Mouse (Mus musculus) heart, embryonic 13.5 days (tissue): Measurements from ENCODE around the gene Eif2b1. TPM values are rescaled to one million over a fixed set of nuclear protein-coding genes. Genes with fewer than 3 reads are reported as not detected.
A peak's percentile ranks its signal among the peaks of the same experiment; 100 is the strongest.

ENCODE experiments used
- ATAC-seq: fragments of 200-750 bp; cut with Nextera tagmentation; 2 replicates; pipeline ENCODE4 v1.8.0; 2017; ENCODE audit warnings: moderate TSS enrichment; ENCODE audit not compliant: insufficient number of reproducible peaks, low FRiP score, low TSS enrichment; ENCODE audit errors: extremely low read depth
- H3K27ac ChIP-seq: fragments of 300-500 bp; sonication (generic); replicated peaks from 2 replicates; pipeline ENCODE4 v1.5.1; 2015; ENCODE audit warnings: moderate library complexity, mild to moderate bottlenecking, inconsistent platforms
- H3K27me3 ChIP-seq: fragments of 300-500 bp; sonication (generic); replicated peaks from 2 replicates; pipeline ENCODE4 v1.6.1; 2015; ENCODE audit warnings: mild to moderate bottlenecking, inconsistent platforms
- H3K36me3 ChIP-seq: fragments of 300-500 bp; sonication (generic); 2 replicates; pipeline ENCODE4 v1.6.1; 2015; ENCODE audit warnings: mild to moderate bottlenecking, inconsistent platforms
- H3K4me1 ChIP-seq: fragments of 300-500 bp; sonication (generic); 2 replicates; pipeline ENCODE4 v1.6.1; 2015; ENCODE audit warnings: inconsistent platforms
- H3K4me2 ChIP-seq: fragments of 300-500 bp; sonication (generic); 2 replicates; pipeline ENCODE4 v1.6.1; 2015; ENCODE audit warnings: inconsistent platforms, mild to moderate bottlenecking, moderate library complexity
- H3K4me3 ChIP-seq: fragments of 300-500 bp; sonication (generic); 2 replicates; pipeline ENCODE4 v1.5.1; 2015; ENCODE audit warnings: moderate library complexity, mild to moderate bottlenecking, inconsistent platforms
- H3K9ac ChIP-seq: fragments of 300-500 bp; sonication (generic); 2 replicates; pipeline ENCODE4 v1.6.1; 2015; ENCODE audit warnings: inconsistent platforms, mild to moderate bottlenecking, moderate library complexity
- H3K9me3 ChIP-seq: fragments of 300-500 bp; sonication (generic); 2 replicates; pipeline ENCODE4 v1.6.1; 2016; ENCODE audit warnings: inconsistent platforms
- WGBS: fragments of 180-500 bp; shearing (Covaris S2); methylation state at CpG from one replicate; pipeline ENCODE4 v1.1.7; 2015; ENCODE audit warnings: mixed read lengths; 5-methylcytosine and 5-hydroxymethylcytosine counted together
- polyA plus RNA-seq: library from polyadenylated mRNA; unstranded; fragments of >200 nt; fragmentation: Nextera tagmentation; extraction: Ambion mirVana; gene quantifications from 2 replicates; pipeline ENCODE4 v1.2.1, GENCODE M21; 2015

The Eif2b1 gene
- polyA plus RNA-seq, 1 experiment from 2014 or later, result 60.8 TPM

- Histone ChIP-seq H3K27me3 (no peaks in the 10 kb centered on the region), H3K9ac (peak overlapping the region; percentile 96), H3K9me3 (no peaks in the 10 kb centered on the region), H3K4me3 (peak overlapping the region; percentile 98), H3K4me2 (peak overlapping the region; percentile 83), H3K4me1 (peaks cover 25% of the 10 kb centered on the region), H3K36me3 (peaks cover 42% of the 10 kb centered on the region), H3K27ac (peak overlapping the region; percentile 90)
- 6% methylated on average over 8 of the region's 8 CpGs for WGBS
- ATAC-seq, result no peak
These were observed 37.3 kb downstream of the Eif2b1 start for GRCm38 (mm10) chr5:124541602-124541973.

- Histone ChIP-seq H3K4me3 (peak overlapping the region; percentile 98), H3K9ac (peak overlapping the region; percentile 96), H3K4me2 (peak overlapping the region; percentile 83), H3K4me1 (peaks cover 27% of the 10 kb centered on the region), H3K36me3 (peaks cover 37% of the 10 kb centered on the region), H3K27me3 (no peaks in the 10 kb centered on the region), H3K27ac (peak overlapping the region; percentile 90), H3K9me3 (no peaks in the 10 kb centered on the region)
- ATAC-seq, result peak; percentile 73
- under 1% methylated on average over 81 of the region's 89 CpGs for WGBS
These were observed 37.9 kb downstream of the Eif2b1 start for GRCm38 (mm10) chr5:124540905-124541601.

GRCm38 (mm10) chr5:124540383-124540786 lies 38.5 kb downstream of the Eif2b1 start, which contains the start of gene Tmed2:
TSS of gene Tmed2 (plus strand) at chr5:124540695.
- H3K9me3 ChIP-seq, result no peaks in the 10 kb centered on the region
- ATAC-seq, result peak; percentile 91
- WGBS, result under 1% methylated on average over 35 of the region's 35 CpGs
- peak within 1 kb of the TSS; percentile 98 for H3K4me3 ChIP-seq
- H3K27me3 ChIP-seq, result no peaks in the 10 kb centered on the region
- peaks cover 27% of the 10 kb centered on the region for H3K4me1 ChIP-seq
- peak within 1 kb of the TSS; percentile 96 for H3K9ac ChIP-seq
- H3K36me3 ChIP-seq, result peaks cover 30% of the 10 kb centered on the region
- H3K27ac ChIP-seq, result peak within 1 kb of the TSS; percentile 90
- peak within 1 kb of the TSS; percentile 83 for H3K4me2 ChIP-seq

- Histone ChIP-seq H3K4me2 (peak overlapping the region; percentile 65), H3K36me3 (peaks cover 25% of the 10 kb centered on the region), H3K27ac (peak overlapping the region; percentile 90; the same call in 1 of the 2 replicates), H3K9ac (peak overlapping the region; percentile 96), H3K4me3 (peak overlapping the region; percentile 98), H3K4me1 (peaks cover 27% of the 10 kb centered on the region), H3K9me3 (no peaks in the 10 kb centered on the region), H3K27me3 (no peaks in the 10 kb centered on the region)
- 72% methylated on average over 4 of the region's 4 CpGs for WGBS
- ATAC-seq, result no peak
These were observed 39.0 kb downstream of the Eif2b1 start for GRCm38 (mm10) chr5:124539905-124540304.

- Histone ChIP-seq H3K9ac (no peak overlapping the region), H3K27me3 (no peaks in the 10 kb centered on the region), H3K9me3 (no peaks in the 10 kb centered on the region), H3K4me3 (no peak overlapping the region), H3K4me1 (peaks cover 26% of the 10 kb centered on the region), H3K36me3 (peaks cover 17% of the 10 kb centered on the region), H3K27ac (no peak overlapping the region), H3K4me2 (no peak overlapping the region)
- 79% methylated on average over 16 of the region's 16 CpGs for WGBS
- no peak for ATAC-seq
These were observed 39.8 kb downstream of the Eif2b1 start for GRCm38 (mm10) chr5:124538813-124539792.

GRCm38 (mm10) chr5:124536776-124537175 lies 42.2 kb downstream of the Eif2b1 start:
- H3K27ac ChIP-seq, result peak overlapping the region; percentile 61
- peak overlapping the region; percentile 31 for H3K4me3 ChIP-seq
- peak overlapping the region; percentile 61 for H3K4me2 ChIP-seq
- H3K9ac ChIP-seq, result peak overlapping the region; percentile 78
- H3K27me3 ChIP-seq, result no peaks in the 10 kb centered on the region
- H3K36me3 ChIP-seq, result no peaks in the 10 kb centered on the region
- ATAC-seq, result no peak
- H3K9me3 ChIP-seq, result no peaks in the 10 kb centered on the region
- WGBS, result 4% methylated on average over 17 of the region's 17 CpGs
- peaks cover 22% of the 10 kb centered on the region for H3K4me1 ChIP-seq

GRCm38 (mm10) chr5:124535016-124535415 lies 43.9 kb downstream of the Eif2b1 start:
- H3K9ac ChIP-seq, result no peak overlapping the region; the same call in 1 of the 2 replicates
- peaks cover 28% of the 10 kb centered on the region for H3K4me1 ChIP-seq
- H3K9me3 ChIP-seq, result no peaks in the 10 kb centered on the region
- no peaks in the 10 kb centered on the region for H3K36me3 ChIP-seq
- no peak for ATAC-seq
- 43% methylated on average over 5 of the region's 5 CpGs for WGBS
- H3K27me3 ChIP-seq, result no peaks in the 10 kb centered on the region
- no peak overlapping the region for H3K4me3 ChIP-seq
- H3K4me2 ChIP-seq, result no peak overlapping the region
- no peak overlapping the region for H3K27ac ChIP-seq

GRCm38 (mm10) chr5:124532451-124532850 lies 46.5 kb downstream of the Eif2b1 start:
- 33% methylated on average over 7 of the region's 7 CpGs for WGBS
- Histone ChIP-seq H3K4me2 (no peak overlapping the region; the same call in 1 of the 2 replicates), H3K9ac (no peak overlapping the region), H3K4me1 (peaks cover 50% of the 10 kb centered on the region), H3K36me3 (peaks cover under 1% of the 10 kb centered on the region; the same call in 1 of the 2 replicates), H3K27ac (peak overlapping the region; percentile 91), H3K4me3 (no peak overlapping the region), H3K9me3 (no peaks in the 10 kb centered on the region), H3K27me3 (no peaks in the 10 kb centered on the region)
- ATAC-seq, result 0 out of 2 replicates have a peak, but pooled peaks have one; percentile 9

GRCm38 (mm10) chr5:124531583-124531930 lies 47.4 kb downstream of the Eif2b1 start:
- peak overlapping the region; percentile 92 for H3K4me2 ChIP-seq
- peaks cover 7% of the 10 kb centered on the region for H3K36me3 ChIP-seq
- 14% methylated on average over 14 of the region's 14 CpGs for WGBS
- peak overlapping the region; percentile 89 for H3K4me3 ChIP-seq
- H3K9me3 ChIP-seq, result no peaks in the 10 kb centered on the region
- peak; percentile 16; the same call in 1 of the 2 replicates for ATAC-seq
- H3K27ac ChIP-seq, result peak overlapping the region; percentile 91
- no peaks in the 10 kb centered on the region for H3K27me3 ChIP-seq
- H3K9ac ChIP-seq, result peak overlapping the region; percentile 92
- H3K4me1 ChIP-seq, result peaks cover 43% of the 10 kb centered on the region

- Histone ChIP-seq H3K9ac (peak within 1 kb of the TSS; percentile 92), H3K27me3 (no peaks in the 10 kb centered on the region), H3K4me1 (peaks cover 42% of the 10 kb centered on the region), H3K4me2 (peak within 1 kb of the TSS; percentile 92), H3K9me3 (no peaks in the 10 kb centered on the region), H3K27ac (peak within 1 kb of the TSS; percentile 91), H3K36me3 (peaks cover 14% of the 10 kb centered on the region), H3K4me3 (peak within 1 kb of the TSS; percentile 89)
- under 1% methylated on average over 94 of the region's 96 CpGs for WGBS
- peak; percentile 76 for ATAC-seq
These were observed 48.0 kb downstream of the Eif2b1 start, which contains the start of gene Rilpl1 for GRCm38 (mm10) chr5:124530655-124531582. TSS of gene Rilpl1 (minus strand) at chr5:124531391.
